Mouse (Mus musculus) monocyte, adult 5-6 weeks (primary cell): ENCODE data around the gene Grk1. TPM values are rescaled to one million over a fixed set of nuclear protein-coding genes. Genes with fewer than 3 reads are reported as not detected.
A peak's percentile ranks its signal among the peaks of the same experiment; 100 is the strongest.

Source experiments
- ATAC-seq: fragments of 153-309, 156-312 bp; replicated peaks from 2 replicates; pipeline ENCODE4 v1.8.0; 2017; ENCODE audit warnings: mild to moderate bottlenecking; ENCODE audit not compliant: low TSS enrichment, insufficient number of reproducible peaks, severe bottlenecking, poor library complexity, low FRiP score
- total RNA-seq: library from RNA; stranded (forward); fragments of 200-1000, 200-491, 200-594 nt; gene quantifications from 3 replicates; pipeline ENCODE4 v1.2.3, GENCODE M21; 2017

Gene Grk1
- not detected in 3 replicates for total RNA-seq

- ATAC-seq = no peak
Observed at GRCm38 (mm10) chr8:13404666-13405131, at the start of gene Grk1. Gene Grk1, plus strand, starts transcription at chr8:13405081.

GRCm38 (mm10) chr8:13356221-13356620, 48.7 kb upstream of the Grk1 start:
- ATAC-seq = no peak

GRCm38 (mm10) chr8:13356681-13357080, 48.2 kb upstream of the Grk1 start:
- ATAC-seq = no peak

- ATAC-seq = no peak
Observed at GRCm38 (mm10) chr8:13360213-13360612, 44.7 kb upstream of the Grk1 start.

GRCm38 (mm10) chr8:13361865-13362264, 43.0 kb upstream of the Grk1 start:
- ATAC-seq = no peak

GRCm38 (mm10) chr8:13373151-13373662, 31.7 kb upstream of the Grk1 start:
- no peak for ATAC-seq

- ATAC-seq = no peak
Observed at GRCm38 (mm10) chr8:13381630-13382029, 23.3 kb upstream of the Grk1 start.

GRCm38 (mm10) chr8:13382536-13382935, 22.3 kb upstream of the Grk1 start:
- no peak for ATAC-seq

GRCm38 (mm10) chr8:13382999-13383398, 21.9 kb upstream of the Grk1 start:
- ATAC-seq = no peak

GRCm38 (mm10) chr8:13386366-13386765, 18.5 kb upstream of the Grk1 start:
- ATAC-seq = no peak

- ATAC-seq = no peak
Observed at GRCm38 (mm10) chr8:13387728-13388127, 17.2 kb upstream of the Grk1 start.

GRCm38 (mm10) chr8:13388744-13389143, 16.1 kb upstream of the Grk1 start:
- ATAC-seq = no peak

- no peak for ATAC-seq
Observed at GRCm38 (mm10) chr8:13393869-13394268, 11.0 kb upstream of the Grk1 start.

- no peak for ATAC-seq
Observed at GRCm38 (mm10) chr8:13396725-13397124, 8.2 kb upstream of the Grk1 start, which contains the start of gene Atp4b. Gene Atp4b, minus strand, starts transcription at chr8:13396825.

- ATAC-seq = no peak
Observed at GRCm38 (mm10) chr8:13403517-13403916, 1.4 kb upstream of the Grk1 start.

GRCm38 (mm10) chr8:13406011-13406410, 1.1 kb downstream of the Grk1 start:
- ATAC-seq = no peak

GRCm38 (mm10) chr8:13411597-13411996, 6.7 kb downstream of the Grk1 start:
- ATAC-seq = no peak

GRCm38 (mm10) chr8:13412891-13413558, 8.1 kb downstream of the Grk1 start:
- ATAC-seq = 0 out of 2 replicates have a peak, but pooled peaks have one; percentile 60

GRCm38 (mm10) chr8:13413823-13414390, 9.0 kb downstream of the Grk1 start:
- ATAC-seq = no peak

- ATAC-seq = no peak
Observed at GRCm38 (mm10) chr8:13415879-13416278, 11.0 kb downstream of the Grk1 start.
